Mouse (Mus musculus) frontal cortex, postnatal 25 days (tissue): ENCODE data around the gene 1700010B08Rik.
A peak's percentile ranks its signal among the peaks of the same experiment; 100 is the strongest.

ENCODE experiments used
- DNase-seq, 2 experiments: peaks; one replicate each; pipeline ENCODE4 v3.0.0; 2022; ENCODE audit warnings: low spot score in 2 of 2

The 1700010B08Rik gene

GRCm38 (mm10) chr2:173722251-173722857 lies 3.1 kb downstream of the 1700010B08Rik start:
- no peak for DNase-seq

GRCm38 (mm10) chr2:173724382-173724781 lies 5.2 kb downstream of the 1700010B08Rik start:
- DNase-seq = no peak

- DNase-seq = no peak
Measured at GRCm38 (mm10) chr2:173724940-173725807, 6.0 kb downstream of the 1700010B08Rik start.

- no peak for DNase-seq
Measured at GRCm38 (mm10) chr2:173725819-173726218, 6.6 kb downstream of the 1700010B08Rik start.

GRCm38 (mm10) chr2:173730444-173730966 lies 11.3 kb downstream of the 1700010B08Rik start:
- DNase-seq = no peak

- DNase-seq = no peak
Measured at GRCm38 (mm10) chr2:173734426-173734825, 15.2 kb downstream of the 1700010B08Rik start.

GRCm38 (mm10) chr2:173737222-173737989 lies 18.2 kb downstream of the 1700010B08Rik start, which contains the start of gene Vapb:
Gene Vapb (plus strand): TSS chr2:173737511.
- DNase-seq = peak; percentile 98 to 100

GRCm38 (mm10) chr2:173738232-173738631 lies 19.0 kb downstream of the 1700010B08Rik start:
- no peak for DNase-seq

- no peak for DNase-seq
Measured at GRCm38 (mm10) chr2:173739107-173739506, 19.9 kb downstream of the 1700010B08Rik start.

- no peak for DNase-seq
Measured at GRCm38 (mm10) chr2:173742090-173742489, 22.9 kb downstream of the 1700010B08Rik start.

- no peak for DNase-seq
Measured at GRCm38 (mm10) chr2:173742744-173743143, 23.5 kb downstream of the 1700010B08Rik start.

GRCm38 (mm10) chr2:173744070-173744815 lies 25.0 kb downstream of the 1700010B08Rik start:
- DNase-seq = no peak

- no peak for DNase-seq
Measured at GRCm38 (mm10) chr2:173748961-173749659, 29.9 kb downstream of the 1700010B08Rik start.

GRCm38 (mm10) chr2:173755433-173756144 lies 36.4 kb downstream of the 1700010B08Rik start:
- no peak for DNase-seq

GRCm38 (mm10) chr2:173757624-173758155 lies 38.5 kb downstream of the 1700010B08Rik start:
- DNase-seq = no peak

- no peak for DNase-seq
Measured at GRCm38 (mm10) chr2:173760607-173761006, 41.4 kb downstream of the 1700010B08Rik start.

- DNase-seq = no peak
Measured at GRCm38 (mm10) chr2:173764629-173765028, 45.4 kb downstream of the 1700010B08Rik start.

- DNase-seq = no peak
Measured at GRCm38 (mm10) chr2:173767959-173768595, 48.9 kb downstream of the 1700010B08Rik start.

GRCm38 (mm10) chr2:173769183-173769582 lies 50.0 kb downstream of the 1700010B08Rik start:
- DNase-seq = no peak
